Mouse (Mus musculus) spleen, adult 2 months (tissue): ENCODE measurements at regions not wholly inside any gene's neighbourhood (a gene's known extent, or its start where the extent isn't known, plus 50 kb on each side); places are given as distances from the start of the nearest gene placed in this dataset.

ENCODE experiments used
- CTCF ChIP-seq: fragments of 200-500 bp; IDR thresholded peaks from 2 replicates; pipeline ENCODE4 v1.5.1; 2011; ENCODE audit warnings: mild to moderate bottlenecking, inconsistent platforms; ENCODE audit not compliant: insufficient read depth, insufficient read length, insufficient replicate concordance; ENCODE audit errors: extremely low read depth
- POLR2A ChIP-seq: fragments of 200-500 bp; IDR thresholded peaks from 2 replicates; pipeline ENCODE4 v1.6.1; 2011; ENCODE audit warnings: low read depth, low read length, inconsistent platforms

DNA sequence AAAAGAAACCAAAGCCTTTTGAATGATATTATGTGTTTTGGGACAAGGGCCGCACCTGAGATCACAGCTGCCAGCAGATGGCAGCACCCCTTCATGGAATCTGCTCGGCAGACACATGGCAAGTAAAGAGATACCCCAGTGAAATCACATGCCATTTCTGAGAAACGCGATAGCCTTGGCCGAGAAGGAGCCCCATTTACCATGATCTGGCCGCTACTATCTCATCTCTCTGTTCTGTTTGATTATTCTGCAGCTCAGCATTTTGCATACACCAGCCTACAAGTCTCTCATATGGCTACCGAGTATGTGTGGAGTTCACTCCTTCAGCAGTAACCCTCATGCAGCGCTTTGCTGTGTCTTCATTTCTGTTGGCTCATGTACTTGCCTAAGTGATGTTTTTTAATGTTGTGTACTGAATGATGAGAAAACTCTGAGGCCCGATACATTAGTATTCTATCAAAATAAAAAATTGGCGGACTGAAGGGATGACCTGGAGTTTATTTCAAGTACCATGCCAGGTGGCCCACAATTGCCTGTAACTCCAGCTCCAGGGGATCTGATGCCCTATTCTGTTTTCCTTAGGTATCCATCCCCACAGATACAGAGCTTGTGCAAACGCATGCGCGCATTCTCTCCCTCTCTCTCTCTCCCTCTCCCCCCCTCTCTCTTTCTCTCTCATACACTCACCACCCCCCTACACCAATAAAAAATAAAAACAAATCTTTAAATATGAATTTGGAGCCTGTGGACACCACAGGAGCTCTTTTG lies 2303.6 kb downstream of the 4930444P10Rik start:
- no peak for TF ChIP-seq POLR2A
- peak; percentile 74; the same call in 1 of the 2 replicates for TF ChIP-seq CTCF
